Mouse (Mus musculus) heart, embryonic 10.5 days (tissue): ENCODE results near the gene Rdh1. TPM values are rescaled to one million over a fixed set of nuclear protein-coding genes. Genes with fewer than 3 reads are reported as not detected.

Experiments used
- DNase-seq: peaks from one replicate; pipeline ENCODE4 v3.0.0-alpha.2; 2017; ENCODE audit warnings: low spot score
- H3K27ac ChIP-seq: fragments of 300-500 bp; sonication (generic); 2 replicates; pipeline ENCODE4 v1.5.1; 2016; ENCODE audit warnings: mild to moderate bottlenecking
- H3K27me3 ChIP-seq: fragments of 300-500 bp; sonication (generic); 2 replicates; pipeline ENCODE4 v1.6.1; 2016; ENCODE audit warnings: mild to moderate bottlenecking; ENCODE audit not compliant: poor library complexity, insufficient read depth, severe bottlenecking
- H3K36me3 ChIP-seq: fragments of 300-500 bp; sonication (generic); 2 replicates; pipeline ENCODE4 v1.6.1; 2016; ENCODE audit warnings: mild to moderate bottlenecking, moderate library complexity
- H3K4me1 ChIP-seq: fragments of 300-500 bp; sonication (generic); 2 replicates; pipeline ENCODE4 v1.6.1; 2016; ENCODE audit warnings: mild to moderate bottlenecking
- H3K4me3 ChIP-seq: fragments of 300-500 bp; sonication (generic); 2 replicates; pipeline ENCODE4 v1.5.1; 2016; ENCODE audit warnings: mild to moderate bottlenecking, moderate library complexity
- H3K9me3 ChIP-seq: fragments of 300-500 bp; sonication (generic); 2 replicates; pipeline ENCODE4 v1.6.1; 2016; ENCODE audit warnings: mild to moderate bottlenecking, moderate library complexity
- WGBS: fragments of 180-500 bp; shearing (Covaris S2); methylation state at CpG from one replicate; pipeline ENCODE4 v1.1.7; 2016; 5-methylcytosine and 5-hydroxymethylcytosine counted together
- polyA plus RNA-seq: library from polyadenylated mRNA; unstranded; fragments of >200 nt; fragmentation: Nextera tagmentation; extraction: Ambion mirVana; gene quantifications from 2 replicates; pipeline ENCODE4 v1.2.1, GENCODE M21; 2016

The Rdh1 gene
- 0.06 and 0.13 TPM in 2 replicates for polyA plus RNA-seq

- WGBS, result 61% methylated on average over 9 of the region's 9 CpGs
- peak; percentile 66 for DNase-seq
- Histone ChIP-seq H3K27ac (no peak within 1 kb of the TSS), H3K27me3 (no peaks in the 10 kb centered on the region), H3K4me3 (no peak within 1 kb of the TSS), H3K4me1 (peaks cover 6% of the 10 kb centered on the region), H3K9me3 (no peaks in the 10 kb centered on the region), H3K36me3 (no peaks in the 10 kb centered on the region)
These were observed at the start of gene Rdh1, which contains the start of gene Rdh16f1 for GRCm38 (mm10) chr10:127759181-127760110. Gene Rdh1 (plus strand): TSS chr10:127759721. Gene Rdh16f1 (plus strand): TSS chr10:127759787.

GRCm38 (mm10) chr10:127710331-127710730 is 49.2 kb upstream of the Rdh1 start:
- H3K9me3 ChIP-seq, result no peaks in the 10 kb centered on the region
- H3K27me3 ChIP-seq, result peaks cover 10% of the 10 kb centered on the region; the same call in 1 of the 2 replicates
- no peaks in the 10 kb centered on the region for H3K36me3 ChIP-seq
- WGBS, result 65% methylated on average over 13 of the region's 13 CpGs
- H3K4me1 ChIP-seq, result peaks cover 27% of the 10 kb centered on the region; the same call in 1 of the 2 replicates
- no peak for DNase-seq
- no peak overlapping the region for H3K4me3 ChIP-seq
- H3K27ac ChIP-seq, result no peak overlapping the region

GRCm38 (mm10) chr10:127712736-127713135 is 46.8 kb upstream of the Rdh1 start:
- DNase-seq, result no peak
- H3K27ac ChIP-seq, result no peak overlapping the region
- peaks cover 20% of the 10 kb centered on the region for H3K4me1 ChIP-seq
- no peaks in the 10 kb centered on the region for H3K9me3 ChIP-seq
- no peaks in the 10 kb centered on the region for H3K36me3 ChIP-seq
- H3K4me3 ChIP-seq, result no peak overlapping the region
- H3K27me3 ChIP-seq, result peaks cover 18% of the 10 kb centered on the region
- WGBS, result 54% methylated on average over 6 of the region's 6 CpGs

- no peak for DNase-seq
- no peaks in the 10 kb centered on the region for H3K9me3 ChIP-seq
- no peaks in the 10 kb centered on the region for H3K36me3 ChIP-seq
- peaks cover 69% of the 10 kb centered on the region for H3K27me3 ChIP-seq
- H3K27ac ChIP-seq, result peak overlapping the region; percentile 52
- 12% methylated on average over 20 of the region's 20 CpGs for WGBS
- peaks cover 59% of the 10 kb centered on the region for H3K4me1 ChIP-seq
- peak overlapping the region; percentile 41 for H3K4me3 ChIP-seq
These were observed 37.7 kb upstream of the Rdh1 start for GRCm38 (mm10) chr10:127721671-127722418.

GRCm38 (mm10) chr10:127724178-127724577 is 35.3 kb upstream of the Rdh1 start, which contains the start of gene Tac2:
Gene Tac2 (plus strand): TSS chr10:127724478.
- peaks cover 74% of the 10 kb centered on the region for H3K27me3 ChIP-seq
- WGBS, result 72% methylated on average over 3 of the region's 3 CpGs
- no peak for DNase-seq
- no peak within 1 kb of the TSS for H3K27ac ChIP-seq
- peaks cover 47% of the 10 kb centered on the region for H3K4me1 ChIP-seq
- no peak within 1 kb of the TSS for H3K4me3 ChIP-seq
- H3K9me3 ChIP-seq, result no peaks in the 10 kb centered on the region
- no peaks in the 10 kb centered on the region for H3K36me3 ChIP-seq

- Histone ChIP-seq H3K27me3 (peaks cover 64% of the 10 kb centered on the region), H3K4me3 (no peak overlapping the region), H3K9me3 (no peaks in the 10 kb centered on the region), H3K36me3 (no peaks in the 10 kb centered on the region), H3K4me1 (peaks cover 41% of the 10 kb centered on the region), H3K27ac (no peak overlapping the region)
- DNase-seq, result no peak
- WGBS, result 57% methylated on average over 4 of the region's 4 CpGs
These were observed 34.4 kb upstream of the Rdh1 start for GRCm38 (mm10) chr10:127725136-127725535.

- 79% methylated on average over 8 of the region's 8 CpGs for WGBS
- Histone ChIP-seq H3K4me3 (no peak overlapping the region), H3K27ac (no peak overlapping the region), H3K9me3 (no peaks in the 10 kb centered on the region), H3K36me3 (no peaks in the 10 kb centered on the region), H3K4me1 (peaks cover 14% of the 10 kb centered on the region; the same call in 1 of the 2 replicates), H3K27me3 (peaks cover 32% of the 10 kb centered on the region)
- DNase-seq, result no peak
These were observed 31.1 kb upstream of the Rdh1 start for GRCm38 (mm10) chr10:127728437-127728836.

GRCm38 (mm10) chr10:127730285-127730932 is 29.1 kb upstream of the Rdh1 start:
- no peak overlapping the region for H3K4me3 ChIP-seq
- no peak for DNase-seq
- H3K4me1 ChIP-seq, result peaks cover 8% of the 10 kb centered on the region
- H3K27me3 ChIP-seq, result peaks cover 24% of the 10 kb centered on the region
- H3K27ac ChIP-seq, result no peak overlapping the region
- no peaks in the 10 kb centered on the region for H3K36me3 ChIP-seq
- WGBS, result 67% methylated on average over 11 of the region's 11 CpGs
- no peaks in the 10 kb centered on the region for H3K9me3 ChIP-seq

GRCm38 (mm10) chr10:127730933-127731310 is 28.6 kb upstream of the Rdh1 start:
- no peaks in the 10 kb centered on the region for H3K9me3 ChIP-seq
- H3K27me3 ChIP-seq, result peaks cover 20% of the 10 kb centered on the region
- no peaks in the 10 kb centered on the region for H3K36me3 ChIP-seq
- H3K27ac ChIP-seq, result no peak overlapping the region
- DNase-seq, result no peak
- 63% methylated on average over 9 of the region's 9 CpGs for WGBS
- peaks cover 8% of the 10 kb centered on the region for H3K4me1 ChIP-seq
- H3K4me3 ChIP-seq, result no peak overlapping the region

- no peak for DNase-seq
- 39% methylated on average over 5 of the region's 5 CpGs for WGBS
- H3K27ac ChIP-seq, result no peak overlapping the region
These were observed 28.1 kb upstream of the Rdh1 start for GRCm38 (mm10) chr10:127731397-127731796.

GRCm38 (mm10) chr10:127734434-127734833 is 25.1 kb upstream of the Rdh1 start:
- Histone ChIP-seq H3K9me3 (no peaks in the 10 kb centered on the region), H3K36me3 (no peaks in the 10 kb centered on the region), H3K4me3 (no peak overlapping the region), H3K27me3 (no peaks in the 10 kb centered on the region), H3K27ac (no peak overlapping the region), H3K4me1 (peaks cover 14% of the 10 kb centered on the region)
- WGBS, result 37% methylated on average over 5 of the region's 5 CpGs
- no peak for DNase-seq

More at GRCm38 (mm10) chr10:127731397-127731796, 28.1 kb upstream of the Rdh1 start:
- peaks cover 8% of the 10 kb centered on the region for H3K4me1 ChIP-seq
- H3K4me3 ChIP-seq, result no peak overlapping the region
- no peaks in the 10 kb centered on the region for H3K9me3 ChIP-seq
- peaks cover 18% of the 10 kb centered on the region for H3K27me3 ChIP-seq
- H3K36me3 ChIP-seq, result no peaks in the 10 kb centered on the region

- WGBS, result 68% methylated on average over 2 of the region's 2 CpGs
- peaks cover under 1% of the 10 kb centered on the region; the same call in 1 of the 2 replicates for H3K36me3 ChIP-seq
- H3K9me3 ChIP-seq, result no peaks in the 10 kb centered on the region
- H3K4me3 ChIP-seq, result no peak overlapping the region
- no peak overlapping the region for H3K27ac ChIP-seq
- H3K27me3 ChIP-seq, result no peaks in the 10 kb centered on the region
- H3K4me1 ChIP-seq, result peaks cover 30% of the 10 kb centered on the region
- DNase-seq, result no peak
These were observed 23.3 kb upstream of the Rdh1 start for GRCm38 (mm10) chr10:127736266-127736665.
